Mouse (Mus musculus) kidney, postnatal 36 days (tissue): ENCODE measurements around the gene Psme2b.
"Not testable (repeated sequence)": the region's sequence is repeated elsewhere in the genome, so short reads cannot be mapped to it uniquely, and the experiment has no call there.

Source experiments
- DNase-seq, 2 experiments: peaks; one replicate each; pipeline ENCODE4 v3.0.0; 2021 to 2022; ENCODE audit warnings: mixed read lengths in 2 of 2

Gene Psme2b

DNA sequence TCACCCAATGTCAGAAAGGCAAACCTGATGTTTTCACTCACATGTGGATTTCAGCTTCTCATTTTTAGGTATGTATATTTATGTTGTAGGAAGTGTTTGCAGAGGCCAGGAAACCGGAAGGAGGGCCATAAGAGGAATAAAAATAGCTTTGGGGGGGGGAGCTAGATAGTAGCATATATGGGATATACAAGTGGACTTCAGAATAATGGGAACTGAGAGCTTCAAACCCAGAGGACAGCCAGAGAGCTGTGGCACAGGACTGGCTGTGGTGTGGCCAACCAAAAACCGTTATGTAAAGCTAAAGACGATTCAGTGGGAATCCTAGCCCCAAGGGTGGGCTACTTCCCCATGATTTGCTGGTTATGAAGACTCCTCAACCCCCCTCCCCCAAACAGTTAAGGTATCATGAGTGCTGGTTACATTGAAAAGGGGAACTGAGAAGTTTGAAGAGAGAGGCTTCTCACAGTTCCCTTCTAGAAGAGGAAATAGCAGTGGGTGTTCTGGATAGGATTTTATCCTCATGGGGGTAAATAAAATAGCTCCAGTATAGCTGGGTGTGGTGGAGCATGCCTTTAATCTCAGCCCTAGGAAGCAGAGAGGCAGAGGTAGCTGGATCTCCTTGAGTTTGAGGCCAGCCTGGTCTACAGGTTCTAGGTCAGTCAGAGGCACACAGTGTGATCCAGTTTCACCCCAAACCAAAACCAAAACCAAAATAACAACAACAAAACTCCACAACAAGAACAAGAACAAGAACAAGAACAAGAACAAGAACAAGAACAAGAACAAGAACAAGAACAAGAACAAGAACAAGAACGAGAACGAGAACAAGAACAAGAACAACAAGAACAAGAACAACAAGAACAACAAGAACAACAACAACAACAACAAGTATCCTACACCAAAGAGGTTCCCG is 45.1 kb downstream of the Psme2b start:
- DNase-seq = not testable (repeated sequence)

DNA sequence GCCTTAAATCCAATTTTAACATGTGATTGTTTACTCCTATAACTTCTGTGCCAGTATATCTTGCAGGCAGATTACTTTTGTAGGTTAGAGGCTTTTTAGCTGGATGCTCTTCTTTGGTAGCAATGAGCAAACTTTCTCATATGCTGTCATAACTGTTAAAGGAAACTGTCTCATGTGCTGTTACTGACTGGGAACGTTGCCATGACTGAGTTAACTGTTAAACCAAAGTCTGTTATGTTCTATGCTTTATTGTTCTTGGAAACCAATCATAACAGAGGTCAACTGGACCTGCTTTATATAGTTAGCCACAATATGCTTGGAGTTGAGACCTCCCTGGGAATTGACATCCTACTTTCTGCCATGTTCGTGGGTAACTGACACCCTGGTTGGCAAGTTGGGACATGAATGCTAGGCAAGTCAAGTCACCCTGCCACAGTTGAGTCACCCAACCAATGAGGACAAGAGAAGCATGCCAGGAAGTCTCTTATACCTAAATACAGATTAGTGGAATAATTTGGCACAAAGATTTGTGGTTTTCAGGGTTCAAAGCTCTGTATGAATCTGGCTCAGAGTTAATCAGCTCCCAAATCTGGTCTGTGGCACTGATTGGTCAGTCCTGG is 47.1 kb downstream of the Psme2b start:
- peak; percentile 50 to 56 for DNase-seq
